Mouse (Mus musculus) c-Kit-positive CD71-positive TER-119-positive erythroid progenitor cells, embryonic 14.5 days (primary cell): ENCODE measurements around the gene Il2ra.
"Not testable (repeated sequence)": the region's sequence is repeated elsewhere in the genome, so short reads cannot be mapped to it uniquely, and the experiment has no call there.

ENCODE experiments used
- DNase-seq: peaks from one replicate; pipeline ENCODE4 v3.0.0-alpha.2; 2013; ENCODE audit warnings: low spot score

Gene Il2ra

GRCm38 (mm10) chr2:11705201-11706025 is 62.8 kb downstream of the Il2ra start, which contains the start of gene Il15ra:
Gene Il15ra (plus strand): TSS chr2:11705290.
- DNase-seq = no peak

- no peak for DNase-seq
Measured at GRCm38 (mm10) chr2:11706030-11706745, 63.6 kb downstream of the Il2ra start.

GRCm38 (mm10) chr2:11706746-11707065 is 64.1 kb downstream of the Il2ra start:
- no peak for DNase-seq

GRCm38 (mm10) chr2:11708538-11708937 is 65.9 kb downstream of the Il2ra start:
- no peak for DNase-seq

- not testable (repeated sequence) for DNase-seq
Measured at GRCm38 (mm10) chr2:11710101-11710500, 67.5 kb downstream of the Il2ra start.

- DNase-seq = no peak
Measured at GRCm38 (mm10) chr2:11712483-11712990, 69.9 kb downstream of the Il2ra start.

GRCm38 (mm10) chr2:11713021-11713420 is 70.4 kb downstream of the Il2ra start:
- DNase-seq = no peak

GRCm38 (mm10) chr2:11714535-11714934 is 71.9 kb downstream of the Il2ra start:
- DNase-seq = no peak

GRCm38 (mm10) chr2:11718573-11718972 is 76.0 kb downstream of the Il2ra start:
- DNase-seq = no peak

- no peak for DNase-seq
Measured at GRCm38 (mm10) chr2:11722564-11722963, 80.0 kb downstream of the Il2ra start.

- no peak for DNase-seq
Measured at GRCm38 (mm10) chr2:11727574-11727973, 85.0 kb downstream of the Il2ra start.

- no peak for DNase-seq
Measured at GRCm38 (mm10) chr2:11729091-11729490, 86.5 kb downstream of the Il2ra start.

GRCm38 (mm10) chr2:11732978-11733377 is 90.4 kb downstream of the Il2ra start:
- DNase-seq = no peak

- DNase-seq = no peak
Measured at GRCm38 (mm10) chr2:11735853-11736252, 93.2 kb downstream of the Il2ra start.

GRCm38 (mm10) chr2:11738794-11739193 is 96.2 kb downstream of the Il2ra start:
- DNase-seq = no peak

GRCm38 (mm10) chr2:11739516-11740051 is 97.0 kb downstream of the Il2ra start:
- DNase-seq = no peak
